Mouse (Mus musculus): ENCODE measurements at regions not wholly inside any gene's neighbourhood (a gene's known extent, or its start where the extent isn't known, plus 50 kb on each side); places are given as distances from the start of the nearest gene placed in this dataset.
A peak's percentile ranks its signal among the peaks of the same experiment; 100 is the strongest.

DNA sequence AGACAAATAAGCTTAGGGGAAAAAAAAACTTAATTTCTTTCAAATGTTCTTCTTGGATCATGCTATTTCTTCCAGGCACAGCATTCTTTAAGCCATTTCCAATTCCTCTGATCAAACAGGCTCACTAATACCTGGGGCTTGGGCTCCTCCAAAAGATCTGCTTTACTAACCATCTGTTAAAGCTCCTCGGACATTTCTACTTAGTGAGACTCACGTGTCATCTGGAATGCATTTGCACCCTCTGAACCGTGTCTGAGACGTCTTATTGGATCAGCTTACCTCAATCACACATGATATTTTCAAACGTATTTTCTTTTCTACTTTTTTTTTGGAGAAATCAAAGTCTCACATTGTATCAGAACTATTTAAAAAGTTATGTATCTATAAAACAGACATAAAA lies 132.4 kb downstream of the Npr3 start:
- DNase-seq (ENCODE audit: extremely low read depth, low read depth, low spot score): no peak

DNA sequence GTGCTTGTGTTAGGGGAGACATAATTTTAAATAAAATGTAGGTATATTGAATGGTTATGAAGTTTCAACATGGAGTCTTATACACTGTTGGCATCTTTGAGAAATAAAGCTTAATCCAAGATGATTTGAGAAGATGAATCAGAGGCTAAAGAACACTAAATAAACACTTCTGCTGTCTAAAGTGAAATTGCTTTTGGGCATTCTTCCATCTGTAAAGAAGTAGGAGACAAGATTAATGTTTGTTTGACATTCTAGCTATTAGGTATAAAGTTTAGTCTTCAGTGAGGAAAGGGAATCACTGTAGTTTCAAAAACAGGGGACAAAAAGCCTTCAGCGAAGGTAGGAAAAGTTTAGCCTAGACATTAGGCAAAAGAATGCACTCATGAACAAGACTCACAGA lies 136.5 kb downstream of the Npr3 start:
- no peak for DNase-seq (ENCODE audit: extremely low read depth, low read depth, low spot score)

DNA sequence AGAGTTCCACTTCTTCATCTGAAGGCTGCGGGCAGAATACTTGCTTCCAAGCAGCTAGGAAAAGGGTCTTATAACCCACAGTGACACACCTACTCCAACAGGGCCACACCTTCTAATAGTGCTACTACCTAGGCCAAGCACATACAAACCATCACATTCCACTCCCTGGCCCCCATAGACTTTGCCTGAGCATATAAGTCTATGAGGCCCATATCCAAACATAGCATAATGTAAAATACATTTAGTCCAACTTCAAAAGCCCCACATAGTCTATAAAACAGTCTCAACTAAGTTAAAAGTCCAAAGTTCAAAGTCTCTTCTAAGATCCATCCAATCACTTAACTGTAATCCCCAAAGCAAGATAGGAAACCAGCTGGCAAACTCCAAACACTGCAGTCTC lies 149.1 kb downstream of the Npr3 start:
- no peak for DNase-seq (ENCODE audit: extremely low read depth, low read depth, low spot score)

DNA sequence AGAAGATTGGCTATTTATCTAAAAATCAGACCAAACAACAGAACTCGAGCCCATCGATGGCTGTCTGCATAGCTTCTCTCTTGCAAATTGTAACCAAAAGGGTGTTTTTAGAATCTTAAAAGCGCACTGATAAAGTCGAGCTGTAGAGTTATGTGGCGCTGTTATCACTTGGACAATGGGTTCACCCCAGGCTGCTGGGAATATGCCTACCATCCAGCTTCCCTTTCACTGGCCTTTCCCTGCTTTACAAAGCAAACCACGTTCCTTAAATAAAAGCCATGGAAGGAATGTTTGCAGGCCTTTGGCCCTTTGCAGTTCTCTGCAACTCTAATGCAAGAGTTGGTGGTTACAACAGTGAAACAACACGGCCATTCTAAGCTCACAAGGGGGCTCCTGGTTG lies 150.3 kb downstream of the Npr3 start:
- DNase-seq (ENCODE audit: extremely low read depth, low read depth, low spot score): no peak

DNA sequence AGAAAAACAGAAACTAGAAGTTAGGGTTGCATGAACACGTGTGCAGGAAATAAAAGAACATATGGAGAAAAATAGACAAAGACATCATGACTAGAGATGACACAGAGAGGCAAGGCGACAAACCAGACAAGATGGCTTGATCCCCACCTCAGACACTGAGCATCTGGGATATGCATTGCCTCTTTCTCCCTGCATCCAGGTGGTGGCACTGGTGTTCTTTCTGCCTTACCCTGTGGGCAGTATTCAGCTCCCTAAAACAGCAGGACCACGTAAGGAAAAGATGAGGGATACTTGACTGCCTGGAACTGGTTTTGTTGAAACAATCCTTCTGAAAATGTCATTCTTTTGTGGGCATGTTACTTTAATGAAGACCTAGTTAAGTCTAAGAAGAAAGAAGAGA lies 153.9 kb downstream of the Npr3 start:
- no peak for DNase-seq (ENCODE audit: extremely low read depth, low read depth, low spot score)

DNA sequence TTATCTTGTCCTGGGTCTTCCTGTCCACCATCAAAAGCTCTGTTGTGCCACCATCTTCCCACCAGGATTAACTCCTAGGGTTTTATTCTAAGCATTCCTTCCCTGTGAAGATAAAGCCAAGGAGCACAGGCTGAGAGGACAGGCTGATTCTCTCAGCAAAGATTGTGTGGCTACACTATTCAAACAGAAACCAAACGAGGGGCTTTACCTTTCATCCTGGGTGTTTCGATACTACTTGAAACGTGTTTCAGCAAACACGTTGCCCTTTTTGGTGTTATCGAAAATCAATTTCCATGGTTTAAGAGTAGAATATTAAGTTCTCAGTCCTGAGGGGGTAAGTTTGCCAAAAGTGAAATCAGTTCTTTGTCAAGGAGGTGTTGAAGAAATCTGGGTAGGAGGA lies 156.2 kb downstream of the Npr3 start:
- no peak for DNase-seq (ENCODE audit: extremely low read depth, low read depth, low spot score)

DNA sequence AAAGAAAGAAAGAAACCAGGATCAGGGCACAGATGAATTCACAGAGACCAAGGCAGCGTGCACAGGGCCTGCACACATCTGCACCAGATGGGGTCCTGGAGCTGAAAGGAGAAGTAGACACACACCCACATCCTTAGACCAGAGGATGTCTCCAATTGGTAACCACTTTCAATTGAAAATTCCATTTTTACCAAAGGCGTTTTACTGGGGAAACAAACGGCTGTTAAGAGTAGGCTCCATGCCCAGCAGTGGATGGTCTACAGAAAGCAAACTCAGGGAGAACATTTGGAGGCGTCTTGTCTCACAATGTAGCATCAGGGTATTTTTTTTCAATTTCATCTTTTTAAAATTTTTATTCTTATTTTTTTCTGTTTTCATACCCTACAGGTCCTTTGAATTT lies 157.6 kb downstream of the Npr3 start:
- no peak for DNase-seq (ENCODE audit: extremely low read depth, low read depth, low spot score)

DNA sequence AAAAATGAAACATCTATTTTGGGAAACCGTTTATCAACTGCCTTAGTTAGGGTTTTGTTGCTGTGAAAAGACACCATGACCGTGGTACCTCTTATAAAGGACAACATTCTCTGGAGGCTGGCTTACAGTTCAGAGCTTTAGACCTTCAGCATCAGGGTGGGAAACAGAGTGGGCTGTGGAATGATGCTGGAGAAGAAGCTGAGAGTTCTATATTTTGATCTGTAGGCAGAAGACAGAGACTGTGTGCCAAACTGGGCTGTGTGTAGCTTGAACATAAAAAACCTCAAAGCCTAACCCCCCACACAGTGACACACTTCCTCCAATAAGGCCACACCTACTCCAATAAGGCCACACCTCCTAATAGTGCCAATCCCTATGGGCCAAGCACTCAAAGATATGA lies 158.8 kb downstream of the Npr3 start:
- DNase-seq (ENCODE audit: extremely low read depth, low read depth, low spot score): no peak

DNA sequence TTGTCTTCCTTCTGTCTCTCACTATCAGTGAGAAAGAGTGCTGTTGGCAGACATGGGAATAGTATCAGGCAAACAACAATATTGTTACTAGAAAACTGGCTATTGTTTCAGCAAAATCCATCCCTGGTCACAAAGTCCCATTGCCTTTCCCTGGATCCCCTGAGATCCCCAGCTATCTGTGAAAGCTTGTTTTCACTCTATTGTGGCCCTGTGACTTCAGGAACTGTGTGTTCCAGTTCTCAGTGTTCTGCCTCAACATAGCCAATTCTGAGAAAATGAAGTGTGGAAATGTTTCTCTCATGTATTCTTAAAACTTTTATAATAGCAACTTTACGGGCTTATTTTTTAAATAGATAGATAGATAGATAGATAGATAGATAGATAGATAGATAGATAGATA lies 160.3 kb downstream of the Npr3 start:
- no peak for DNase-seq (ENCODE audit: extremely low read depth, low read depth, low spot score)

DNA sequence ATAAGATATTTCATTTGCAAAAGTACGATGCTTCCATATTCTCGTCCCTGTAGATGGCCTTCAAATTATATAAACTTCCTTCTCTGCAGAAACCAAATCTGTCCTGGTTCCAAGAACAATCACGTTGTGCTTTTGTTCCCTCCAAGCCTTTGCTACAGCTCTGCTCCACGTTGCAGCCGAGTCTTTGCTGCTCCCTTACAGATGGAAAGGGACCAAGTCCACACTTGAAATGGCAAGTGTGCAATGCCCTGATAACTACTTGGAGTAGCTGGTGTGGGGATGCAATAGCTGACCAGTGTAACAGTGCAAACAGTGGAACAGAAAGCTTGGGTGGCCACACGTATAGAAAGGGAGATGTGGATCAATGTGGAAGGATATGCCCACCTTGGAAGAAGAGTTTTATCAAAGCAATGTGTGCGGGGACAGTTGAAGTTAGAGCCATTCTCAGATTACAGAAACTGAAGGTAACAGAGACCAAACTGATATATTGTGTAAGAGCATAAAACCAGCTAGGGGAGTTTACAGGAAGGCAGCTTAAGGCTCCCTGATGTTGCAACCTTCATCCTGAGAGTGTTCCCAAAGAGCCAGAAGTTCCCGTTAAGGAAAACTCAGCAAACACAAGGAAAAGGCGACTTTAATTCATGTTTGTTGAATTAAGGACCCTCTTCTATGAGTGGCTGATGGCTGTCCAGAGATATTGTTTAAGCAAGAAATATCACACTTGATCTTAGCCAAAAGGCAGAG lies 161.3 kb downstream of the Npr3 start:
- DNase-seq (ENCODE audit: extremely low read depth, low read depth, low spot score): peak; percentile 37

DNA sequence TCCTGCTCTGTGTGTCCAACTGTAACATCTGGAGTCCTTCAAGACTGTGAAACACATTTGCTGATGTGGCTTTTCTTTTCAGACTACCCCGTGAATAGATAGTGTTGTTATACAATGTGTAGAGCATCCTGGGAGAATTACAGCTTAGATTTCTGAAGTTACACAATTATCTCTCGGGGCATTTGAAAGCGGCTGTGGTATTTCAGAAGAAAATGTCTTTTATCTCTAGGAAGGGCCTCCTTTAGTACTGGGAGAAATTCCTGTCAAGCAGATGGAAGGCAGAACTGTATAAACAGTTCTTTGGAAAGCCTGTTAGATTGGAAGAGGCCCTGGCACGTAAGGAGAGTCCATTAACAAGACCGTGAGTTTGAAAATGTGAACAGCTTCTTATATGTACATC lies 162.2 kb downstream of the Npr3 start:
- DNase-seq (ENCODE audit: extremely low read depth, low read depth, low spot score): no peak

DNA sequence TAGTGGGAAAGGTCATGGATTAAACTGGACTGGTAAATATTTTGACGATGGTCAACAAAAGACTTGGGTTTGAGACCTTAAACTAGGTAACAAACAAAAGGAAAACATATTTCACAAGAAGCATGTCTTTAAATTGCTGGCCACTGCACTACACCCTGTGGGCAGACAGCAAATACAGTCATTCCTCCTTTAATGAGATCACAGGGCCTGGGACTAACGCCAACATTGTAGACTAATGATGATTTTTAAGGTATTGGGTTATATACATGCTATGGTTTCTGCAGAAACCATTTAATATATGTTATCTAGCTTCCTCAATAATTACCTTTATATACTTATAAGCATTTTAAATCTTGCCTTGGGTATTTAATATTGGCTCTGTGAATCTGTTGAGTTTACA lies 162.8 kb downstream of the Npr3 start:
- DNase-seq (ENCODE audit: extremely low read depth, low read depth, low spot score): no peak

DNA sequence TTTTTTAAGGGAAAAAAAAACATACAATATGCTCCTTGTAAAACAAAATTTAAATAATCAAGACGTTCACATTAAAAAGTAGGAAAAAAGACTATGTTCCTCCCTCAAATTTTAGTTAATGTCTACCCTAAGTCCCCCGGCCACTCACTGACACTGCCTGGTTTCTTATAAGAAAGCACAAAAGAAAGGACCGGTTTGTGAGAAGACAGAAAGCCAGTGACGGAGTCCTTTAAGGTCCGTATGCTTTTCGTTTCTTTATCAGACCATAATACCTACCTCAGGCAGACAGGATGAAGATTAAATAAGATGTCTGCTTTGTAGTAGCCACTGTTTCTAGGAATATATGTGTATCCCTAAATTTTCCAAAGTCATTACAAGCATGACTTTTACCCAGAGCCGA lies 164.3 kb downstream of the Npr3 start:
- no peak for DNase-seq (ENCODE audit: extremely low read depth, low read depth, low spot score)

DNA sequence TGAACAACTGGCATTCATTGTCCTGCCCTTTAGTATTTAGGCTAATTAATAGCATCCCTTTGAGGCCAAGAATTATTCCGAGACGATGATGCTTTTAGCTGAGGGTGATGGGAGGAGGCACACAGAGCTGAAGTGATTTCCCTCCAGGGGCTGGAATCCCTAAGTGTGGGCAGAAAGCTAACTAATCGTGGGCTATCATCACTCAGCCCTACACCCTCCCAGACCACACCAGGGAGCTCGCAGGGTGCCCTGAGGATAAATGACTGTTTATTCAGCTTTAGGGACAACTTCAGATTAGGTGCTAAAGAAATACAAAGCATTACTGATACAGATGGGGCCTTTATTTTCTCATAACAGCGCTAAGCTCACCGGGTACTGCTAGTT lies 164.7 kb downstream of the Npr3 start:
- no peak for DNase-seq (ENCODE audit: extremely low read depth, low read depth, low spot score)

DNA sequence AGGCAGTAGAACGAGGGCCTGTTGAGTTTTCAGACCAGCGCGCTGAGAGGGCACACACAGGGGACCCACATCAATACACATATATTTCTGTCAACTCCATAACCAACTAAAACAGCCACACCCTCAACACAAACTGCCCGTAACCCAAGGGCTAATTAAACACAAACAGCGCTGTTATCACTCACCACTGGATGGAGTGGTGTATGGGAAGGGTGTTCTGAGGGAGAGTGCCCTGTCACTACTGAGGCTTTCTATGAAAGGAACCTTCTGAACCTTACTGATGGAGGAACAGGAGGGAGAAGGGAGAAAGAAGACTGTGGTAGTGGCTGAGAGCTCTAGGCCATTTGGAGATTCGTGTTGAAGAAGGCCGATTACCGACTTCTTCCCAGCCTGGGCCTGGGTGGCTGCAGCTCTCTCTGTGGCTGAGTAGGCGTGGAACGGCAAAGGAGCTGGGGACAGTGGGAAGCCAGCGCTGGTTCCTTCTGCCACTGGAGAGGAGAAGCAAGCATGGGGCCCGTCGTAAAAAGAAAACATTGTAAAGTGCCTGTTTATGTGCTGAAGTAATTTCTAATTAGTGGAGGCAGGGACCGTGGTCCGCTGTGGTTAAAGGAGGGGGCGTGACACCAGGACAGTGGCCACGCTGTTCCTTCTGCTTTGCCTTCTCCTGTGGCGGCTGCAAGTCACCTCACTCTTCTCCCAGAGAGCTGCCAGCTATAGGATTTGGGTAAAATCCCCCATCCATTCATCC lies 165.3 kb downstream of the Npr3 start:
- no peak for DNase-seq (ENCODE audit: extremely low read depth, low read depth, low spot score)

DNA sequence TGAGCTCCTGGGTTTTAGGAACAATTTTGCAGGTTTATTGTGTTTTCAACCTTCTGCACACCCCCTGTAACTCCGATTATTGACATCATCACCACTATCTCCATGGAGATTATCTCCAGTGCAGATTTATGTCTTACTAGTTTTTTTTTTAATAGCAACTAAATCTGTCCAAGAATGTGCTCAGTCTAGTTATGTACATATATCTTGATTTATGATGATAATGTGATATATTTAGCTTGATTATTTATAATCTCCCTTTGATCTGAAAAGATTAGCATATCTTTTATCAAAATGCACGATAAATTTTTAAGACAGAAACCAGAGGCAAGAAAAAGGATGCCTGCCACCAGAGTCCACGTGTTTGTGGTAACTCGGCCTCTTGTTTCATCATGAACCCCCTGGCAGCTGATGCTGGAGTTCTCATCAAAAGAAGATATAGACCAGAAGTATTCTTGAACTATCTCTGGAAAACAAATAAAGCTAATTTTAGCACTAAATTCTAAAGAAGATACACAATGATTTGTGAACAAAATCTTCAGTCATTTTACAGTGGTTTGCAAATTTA lies 169.6 kb downstream of the Npr3 start:
- no peak for DNase-seq (ENCODE audit: extremely low read depth, low read depth, low spot score)

DNA sequence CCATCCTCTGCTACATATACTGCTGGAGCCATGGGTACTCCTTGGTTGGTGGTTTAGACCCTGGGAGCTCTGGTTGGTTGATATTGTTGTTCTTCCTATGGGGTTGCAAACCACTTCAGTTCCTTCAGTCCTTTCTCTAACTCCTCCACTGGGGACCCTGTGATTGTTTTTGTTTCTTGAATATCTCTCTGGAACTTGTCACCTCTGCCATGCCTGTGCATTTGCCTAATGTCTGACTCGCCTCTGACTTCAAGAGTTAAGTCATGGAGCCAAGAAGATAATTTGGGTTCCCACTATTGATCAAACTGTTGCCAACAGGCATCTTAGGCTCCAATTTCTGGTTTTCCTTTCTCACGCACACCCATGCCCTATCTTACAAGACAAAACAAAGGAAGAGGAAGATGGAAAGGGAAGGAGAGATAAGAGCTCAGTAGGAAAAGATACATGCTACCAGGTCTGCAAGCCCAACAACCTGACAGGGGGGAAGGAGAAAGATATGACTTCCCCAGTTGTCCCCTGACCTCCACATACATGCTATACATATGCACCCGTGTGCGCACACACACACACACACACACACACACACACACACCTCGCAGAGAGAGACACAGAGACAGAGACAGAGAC lies 172.3 kb downstream of the Npr3 start:
- no peak for DNase-seq (ENCODE audit: extremely low read depth, low read depth, low spot score)

DNA sequence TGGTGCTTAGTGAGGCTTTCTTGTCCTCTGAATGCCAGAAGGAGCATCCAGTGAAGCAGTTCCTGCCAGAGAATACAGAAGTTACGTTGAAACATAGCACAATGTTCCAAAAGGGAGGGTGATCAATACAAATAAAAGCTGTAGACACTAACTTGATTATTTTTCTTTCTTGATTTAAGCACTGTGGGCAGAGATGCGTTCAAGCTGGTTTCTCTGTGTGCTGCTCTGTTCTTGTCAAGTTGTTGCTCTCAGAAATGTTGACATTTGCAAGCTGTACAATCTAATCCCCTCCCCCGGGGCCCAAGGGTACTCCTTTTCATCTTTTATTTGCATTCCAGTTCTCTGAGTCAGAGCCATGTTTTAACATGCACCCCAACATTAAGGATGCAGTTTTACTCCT lies 177.7 kb downstream of the Npr3 start:
- DNase-seq (ENCODE audit: extremely low read depth, low read depth, low spot score): no peak

DNA sequence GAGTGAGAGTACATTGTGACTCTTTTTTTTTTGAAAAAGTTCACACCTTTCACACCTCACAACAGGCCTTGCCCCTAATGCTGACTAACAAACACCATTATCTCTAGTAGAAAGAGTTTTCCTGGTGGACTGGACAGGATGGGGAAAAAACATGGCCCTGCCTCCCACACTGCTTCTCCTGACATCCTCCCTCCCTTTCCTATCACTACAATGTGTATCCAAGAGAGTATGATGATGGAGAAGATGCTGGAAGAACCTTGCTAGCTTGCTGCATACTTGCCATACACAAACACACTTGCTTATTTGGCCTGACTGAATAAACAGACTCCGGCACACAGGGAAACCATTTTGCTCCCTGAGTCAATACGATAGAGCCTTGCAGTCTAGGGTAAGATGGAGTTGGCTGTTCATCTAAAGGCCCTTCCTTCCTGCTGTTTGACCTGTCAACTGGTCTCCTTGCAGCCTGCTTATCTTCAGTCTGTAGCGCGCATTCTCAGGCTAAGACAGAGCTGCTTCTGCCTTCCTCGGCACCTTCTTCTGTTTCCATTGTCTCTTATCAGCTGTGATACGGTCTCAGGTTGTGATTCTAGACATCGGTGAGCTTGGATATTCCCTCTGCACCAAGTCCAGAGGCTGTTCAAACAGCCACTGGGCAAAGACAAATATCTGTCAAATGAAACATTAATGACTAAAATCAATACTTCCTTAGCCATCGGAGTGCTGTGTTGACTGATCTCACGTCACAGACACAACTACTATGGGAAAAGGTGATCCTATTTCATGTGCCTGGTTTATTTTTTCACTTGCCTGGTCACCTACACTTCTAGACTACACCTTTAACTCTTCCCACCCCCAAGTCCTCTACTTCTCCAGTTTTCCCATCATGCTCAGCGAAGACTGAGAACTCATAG lies 181.2 kb downstream of the Npr3 start:
- no peak for DNase-seq (ENCODE audit: extremely low read depth, low read depth, low spot score)

DNA sequence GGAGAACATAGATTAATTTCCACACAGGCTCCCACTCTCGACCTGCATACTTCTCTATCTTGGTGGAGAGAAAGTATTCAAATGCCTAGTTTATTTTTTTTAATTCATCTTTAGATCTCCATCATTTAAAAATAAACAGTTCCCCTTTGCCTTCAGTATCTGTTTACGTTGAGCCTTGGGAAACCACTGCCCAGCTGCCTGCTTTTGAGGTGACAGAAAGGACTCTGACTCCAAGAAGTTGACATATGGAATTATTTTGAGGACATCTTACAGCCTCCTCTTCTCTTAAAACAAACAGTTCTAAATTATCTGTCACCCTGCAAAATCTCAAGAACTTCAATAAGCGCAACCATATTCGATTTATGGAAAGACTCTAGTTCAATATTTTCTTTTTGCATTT lies 186.4 kb downstream of the Npr3 start:
- DNase-seq (ENCODE audit: extremely low read depth, low read depth, low spot score): no peak
